Mouse (Mus musculus): Measurements from ENCODE around the gene Daxx. TPM values are rescaled to one million over a fixed set of nuclear protein-coding genes. Genes with fewer than 3 reads are reported as not detected.
"Not testable (repeated sequence)": the region's sequence is repeated elsewhere in the genome, so short reads cannot be mapped to it uniquely, and the experiment has no call there.

Daxx gene
- polyA plus RNA-seq, 1 experiment from 2014 or later: 18.1 TPM

- not testable (repeated sequence) for H3K27ac ChIP-seq (replicated peaks); H3K36me3 ChIP-seq (ENCODE audit: control insufficient read depth, insufficient read depth, low read length); H3K27me3 ChIP-seq (ENCODE audit: control insufficient read depth, insufficient read depth, low read length); DNase-seq (ENCODE audit: low spot score); H3K4me1 ChIP-seq (replicated peaks; ENCODE audit: control insufficient read depth, insufficient read depth); H3K9me3 ChIP-seq (ENCODE audit: control insufficient read depth, low read length)
- H3K4me3 ChIP-seq (ENCODE audit: low read depth, low read length): peak overlapping the region; percentile 57
- ATAC-seq (ENCODE audit: low FRiP score, low TSS enrichment): peak; percentile 2; the same call in 1 of the 2 replicates
- peak overlapping the region; percentile 69 for H3K4me2 ChIP-seq (replicated peaks; ENCODE audit: low read depth)
- H3K9ac ChIP-seq (ENCODE audit: low read length): peak overlapping the region; percentile 55
- under 1% methylated on average over 33 of the region's 44 CpGs for WGBS
These were observed 19.2 kb upstream of the Daxx start for GRCm38 (mm10) chr17:33889941-33890532.

GRCm38 (mm10) chr17:33890533-33891059, 18.6 kb upstream of the Daxx start, which contains the start of gene Kifc1:
Gene Kifc1, minus strand, starts transcription at chr17:33890661.
- Histone ChIP-seq H3K4me2 (replicated peaks; ENCODE audit: low read depth) (peak within 1 kb of the TSS; percentile 69), H3K4me3 (ENCODE audit: low read depth, low read length) (peak within 1 kb of the TSS; percentile 57), H3K4me1 (replicated peaks; ENCODE audit: control insufficient read depth, insufficient read depth) (no peaks in the 10 kb centered on the region), H3K9ac (ENCODE audit: low read length) (peak within 1 kb of the TSS; percentile 55), H3K27me3 (ENCODE audit: control insufficient read depth, insufficient read depth, low read length) (no peaks in the 10 kb centered on the region), H3K36me3 (ENCODE audit: control insufficient read depth, insufficient read depth, low read length) (no peaks in the 10 kb centered on the region), H3K27ac (replicated peaks) (no peak within 1 kb of the TSS), H3K9me3 (ENCODE audit: control insufficient read depth, low read length) (no peaks in the 10 kb centered on the region)
- DNase-seq (ENCODE audit: low spot score) (peak; percentile 99), ATAC-seq (ENCODE audit: low FRiP score, low TSS enrichment) (peak; percentile 99)
- 1% methylated on average over 37 of the region's 49 CpGs for WGBS
- TF ChIP-seq CTCF (IDR thresholded peaks at IDR 0.05; ENCODE audit: low read depth) (peak; percentile 100), EP300 (optimal IDR thresholded peaks at IDR 0.05) (no peak)

GRCm38 (mm10) chr17:33891357-33891756, 17.9 kb upstream of the Daxx start:
- Histone ChIP-seq H3K4me3 (ENCODE audit: low read depth, low read length) (no peak overlapping the region), H3K4me1 (replicated peaks; ENCODE audit: control insufficient read depth, insufficient read depth) (no peaks in the 10 kb centered on the region), H3K27me3 (ENCODE audit: control insufficient read depth, insufficient read depth, low read length) (no peaks in the 10 kb centered on the region), H3K4me2 (replicated peaks; ENCODE audit: low read depth) (no peak overlapping the region), H3K27ac (replicated peaks) (no peak overlapping the region), H3K9ac (ENCODE audit: low read length) (no peak overlapping the region), H3K9me3 (ENCODE audit: control insufficient read depth, low read length) (no peaks in the 10 kb centered on the region), H3K36me3 (ENCODE audit: control insufficient read depth, insufficient read depth, low read length) (no peaks in the 10 kb centered on the region)
- DNase-seq (ENCODE audit: low spot score): no peak
- ATAC-seq (ENCODE audit: low FRiP score, low TSS enrichment): no peak
- no peak for TF ChIP-seq EP300 (optimal IDR thresholded peaks at IDR 0.05)
- no peak for TF ChIP-seq CTCF (IDR thresholded peaks at IDR 0.05; ENCODE audit: low read depth)
- WGBS: 50% methylated on average over 2 of the region's 2 CpGs

- H3K9ac ChIP-seq (ENCODE audit: low read length); H3K36me3 ChIP-seq (ENCODE audit: control insufficient read depth, insufficient read depth, low read length); H3K4me2 ChIP-seq (replicated peaks; ENCODE audit: low read depth); H3K27me3 ChIP-seq (ENCODE audit: control insufficient read depth, insufficient read depth, low read length); H3K4me3 ChIP-seq (ENCODE audit: low read depth, low read length); ATAC-seq (ENCODE audit: low FRiP score, low TSS enrichment); DNase-seq (ENCODE audit: low spot score); H3K27ac ChIP-seq (replicated peaks); H3K4me1 ChIP-seq (replicated peaks; ENCODE audit: control insufficient read depth, insufficient read depth); H3K9me3 ChIP-seq (ENCODE audit: control insufficient read depth, low read length): not testable (repeated sequence)
- peak; percentile 28; the same call in 1 of the 2 replicates for TF ChIP-seq CTCF (IDR thresholded peaks at IDR 0.05; ENCODE audit: low read depth)
- WGBS: 61% methylated on average over 6 of the region's 6 CpGs
These were observed 17.3 kb upstream of the Daxx start for GRCm38 (mm10) chr17:33891892-33892291.

GRCm38 (mm10) chr17:33892429-33892828, 16.8 kb upstream of the Daxx start:
- WGBS: 18% methylated on average over 7 of the region's 7 CpGs

GRCm38 (mm10) chr17:33893011-33893410, 16.2 kb upstream of the Daxx start:
- 53% methylated on average over 4 of the region's 4 CpGs for WGBS
- ATAC-seq (ENCODE audit: low FRiP score, low TSS enrichment); H3K27me3 ChIP-seq (ENCODE audit: control insufficient read depth, insufficient read depth, low read length); H3K36me3 ChIP-seq (ENCODE audit: control insufficient read depth, insufficient read depth, low read length); DNase-seq (ENCODE audit: low spot score); H3K4me2 ChIP-seq (replicated peaks; ENCODE audit: low read depth); H3K4me3 ChIP-seq (ENCODE audit: low read depth, low read length); H3K27ac ChIP-seq (replicated peaks); H3K9ac ChIP-seq (ENCODE audit: low read length); H3K4me1 ChIP-seq (replicated peaks; ENCODE audit: control insufficient read depth, insufficient read depth); H3K9me3 ChIP-seq (ENCODE audit: control insufficient read depth, low read length): not testable (repeated sequence)

More at GRCm38 (mm10) chr17:33892429-33892828, 16.8 kb upstream of the Daxx start:
- Histone ChIP-seq H3K4me3 (ENCODE audit: low read depth, low read length) (no peak overlapping the region), H3K4me1 (replicated peaks; ENCODE audit: control insufficient read depth, insufficient read depth) (no peaks in the 10 kb centered on the region), H3K4me2 (replicated peaks; ENCODE audit: low read depth) (no peak overlapping the region), H3K27ac (replicated peaks) (no peak overlapping the region), H3K36me3 (ENCODE audit: control insufficient read depth, insufficient read depth, low read length) (no peaks in the 10 kb centered on the region), H3K9ac (ENCODE audit: low read length) (no peak overlapping the region), H3K27me3 (ENCODE audit: control insufficient read depth, insufficient read depth, low read length) (no peaks in the 10 kb centered on the region), H3K9me3 (ENCODE audit: control insufficient read depth, low read length) (no peaks in the 10 kb centered on the region)
- TF ChIP-seq CTCF (IDR thresholded peaks at IDR 0.05; ENCODE audit: low read depth) (no peak), EP300 (optimal IDR thresholded peaks at IDR 0.05) (no peak)
- ATAC-seq (ENCODE audit: low FRiP score, low TSS enrichment) (no peak), DNase-seq (ENCODE audit: low spot score) (no peak)

All from stomach, postnatal 0 days (tissue).